Mouse (Mus musculus) CH12.LX (cell line): ENCODE results near the gene Zfp260. TPM values are rescaled to one million over a fixed set of nuclear protein-coding genes. Genes with fewer than 3 reads are reported as not detected.
"Not testable (repeated sequence)": the region's sequence is repeated elsewhere in the genome, so short reads cannot be mapped to it uniquely, and the experiment has no call there.

Experiments
- DNase-seq: peaks from one replicate; pipeline ENCODE4 v3.0.0-alpha.2; 2013; ENCODE audit errors: extremely low read depth
- H3K27ac ChIP-seq: 2 replicates; pipeline ENCODE4 v1.5.1; 2012; ENCODE audit warnings: low read depth, mild to moderate bottlenecking, control low read depth, moderate library complexity; ENCODE audit not compliant: insufficient read depth
- H3K27me3 ChIP-seq: replicated peaks from 2 replicates; pipeline ENCODE3; 2012; ENCODE audit warnings: inconsistent platforms
- H3K36me3 ChIP-seq, 2 experiments: replicated peaks in 1 of 2; 2 replicates each; pipeline versions ENCODE3 to v1.6.1; 2012; ENCODE audit warnings: inconsistent platforms in 1 of 2, low read length in 1 of 2, mild to moderate bottlenecking in 1 of 2, mixed read lengths in 1 of 2, moderate library complexity in 1 of 2; ENCODE audit not compliant: control insufficient read depth in 1 of 2, insufficient read depth in 1 of 2
- H3K4me1 ChIP-seq, 2 experiments: 2 replicates each; pipeline ENCODE4 v1.6.1; 2012; ENCODE audit warnings: inconsistent platforms in 1 of 2, moderate library complexity in 1 of 2; ENCODE audit not compliant: insufficient read depth in 2 of 2, control insufficient read depth in 1 of 2
- H3K4me2 ChIP-seq: 2 replicates; pipeline ENCODE4 v1.6.1; 2012; ENCODE audit warnings: low read depth, mild to moderate bottlenecking, control low read depth; ENCODE audit not compliant: poor library complexity, insufficient read depth, severe bottlenecking
- H3K4me3 ChIP-seq, 3 experiments: fragments of 150-350 bp in 1 of 3; sonication (generic) in 1 of 3; replicated peaks in 1 of 3; 2 replicates each; pipeline versions ENCODE3 to v1.5.1; 2011 to 2012; ENCODE audit warnings: low read depth in 2 of 3, low read length in 2 of 3, mild to moderate bottlenecking in 2 of 3, moderate library complexity in 2 of 3, control low read depth in 1 of 3, improper control_type of control experiment in 1 of 3, inconsistent platforms in 1 of 3, mixed read lengths in 1 of 3; ENCODE audit not compliant: poor library complexity in 1 of 3
- H3K79me2 ChIP-seq: replicated peaks from 2 replicates; pipeline ENCODE4 v1.6.1; 2012; ENCODE audit warnings: mild to moderate bottlenecking, moderate library complexity; ENCODE audit not compliant: control insufficient read depth, poor library complexity, insufficient read depth, severe bottlenecking; ENCODE audit errors: extremely low read depth
- H3K9ac ChIP-seq: 2 replicates; pipeline ENCODE4 v1.6.1; 2012; ENCODE audit warnings: low read depth, mild to moderate bottlenecking, control low read depth, moderate library complexity; ENCODE audit not compliant: insufficient read depth
- H3K9me3 ChIP-seq: replicated peaks from 2 replicates; pipeline ENCODE3; 2012; ENCODE audit warnings: low read length, inconsistent platforms, mixed read lengths
- ELF1 ChIP-seq: IDR thresholded peaks from 2 replicates; pipeline ENCODE4 v1.6.1; 2014; ENCODE audit warnings: low read depth, mild to moderate bottlenecking, inconsistent platforms, low read length, improper control_type of control experiment
- ETS1 ChIP-seq: conservative IDR thresholded peaks from 2 replicates; pipeline ENCODE4 v1.6.1; 2012; ENCODE audit warnings: low read depth, mild to moderate bottlenecking, inconsistent platforms, low read length, improper control_type of control experiment, moderate library complexity
- JUND ChIP-seq: conservative IDR thresholded peaks from 2 replicates; pipeline ENCODE4 v1.6.1; 2011; ENCODE audit warnings: low read depth, low read length, improper control_type of control experiment
- KAT2A ChIP-seq: IDR thresholded peaks from 2 replicates; pipeline ENCODE4 v1.6.1; 2012; ENCODE audit warnings: low read length, improper control_type of control experiment, inconsistent platforms; ENCODE audit not compliant: insufficient replicate concordance
- MEF2A ChIP-seq: IDR thresholded peaks from 2 replicates; pipeline ENCODE4 v1.6.1; 2014; ENCODE audit warnings: low read depth, mild to moderate bottlenecking, inconsistent platforms, low read length, improper control_type of control experiment, borderline replicate concordance
- MXI1 ChIP-seq: IDR thresholded peaks from 2 replicates; pipeline ENCODE4 v1.6.1; 2011; ENCODE audit warnings: mild to moderate bottlenecking, low read depth, low read length, improper control_type of control experiment
- NRF1 ChIP-seq: IDR thresholded peaks from 2 replicates; pipeline ENCODE4 v1.6.1; 2014; ENCODE audit warnings: low read depth, mild to moderate bottlenecking, inconsistent platforms, low read length, improper control_type of control experiment, moderate library complexity
- POLR2A ChIP-seq: IDR thresholded peaks from 2 replicates; pipeline ENCODE4 v1.6.1; 2011; ENCODE audit warnings: low read depth, mild to moderate bottlenecking, improper control_type of control experiment, low read length
- TBP ChIP-seq: conservative IDR thresholded peaks from 2 replicates; pipeline ENCODE4 v1.6.1; 2011; ENCODE audit warnings: low read depth, low read length, improper control_type of control experiment
- dilution Hi-C: fragments of 300-500 bp; cut with MboI; formaldehyde crosslinking; loops from 2 replicates; pipeline ENCODE4 v1.14.3; 2020; ENCODE audit warnings: low sequenced_read_pairs; ENCODE audit not compliant: extremely low pct_unique_long_range_greater_than_20kb, extremely low pct_ligation_motif_present
- in situ Hi-C: fragments of 300-500 bp; cut with MboI; formaldehyde crosslinking; loops from 3 replicates; pipeline ENCODE4 v1.14.3; 2019; ENCODE audit warnings: low sequenced_read_pairs, low pct_ligation_motif_present, low pct_unique_long_range_greater_than_20kb, mixed read lengths
- polyA plus RNA-seq: library from polyadenylated mRNA; unstranded; fragments of >175 nt; gene quantifications from 2 replicates; pipeline ENCODE4 v1.2.1, GENCODE M21; 2012; ENCODE audit warnings: low read depth; ENCODE audit not compliant: insufficient read length
- total RNA-seq, 2 experiments: library from RNA; depleted of rRNA; stranded (reverse); fragments of 300-350 nt in 1 of 2; fragments of >200 nt in 1 of 2; gene quantifications; 2 replicates each; pipeline ENCODE4 v1.2.3; 2012 to 2014

Gene Zfp260
- total and polyA plus RNA-seq, 3 experiments = 11.1 to 19.6 (median 11.5) TPM

GRCm38 (mm10) chr7:30099297-30099696 lies 4.7 kb downstream of the Zfp260 start:
- Histone ChIP-seq H3K79me2 (peaks cover 8% of the 10 kb centered on the region; the same call in 1 of the 2 replicates), H3K4me2 (peak overlapping the region; percentile 24; the same call in 1 of the 2 replicates), H3K9me3 (peaks cover 16% of the 10 kb centered on the region), H3K36me3 (peaks cover 24 to 51% of the 10 kb centered on the region in 2 experiments), H3K4me1 (peaks cover 7 to 29% of the 10 kb centered on the region in 2 experiments), H3K4me3 (peak overlapping the region; percentile 33 to 46 (median 40)), H3K27me3 (no peaks in the 10 kb centered on the region), H3K27ac (no peak overlapping the region), H3K9ac (no peak overlapping the region; the same call in 1 of the 2 replicates)
- TF ChIP-seq ELF1 = peak; percentile 70
- TF ChIP-seq NRF1 = peak; percentile 87
- peak; percentile 22; the same call in 1 of the 2 replicates for TF ChIP-seq POLR2A
- no peak for TF ChIP-seq MEF2A
- peak; percentile 72 for DNase-seq
- in situ Hi-C loops = no loop called here
- dilution Hi-C loops = no loop called here

DNA sequence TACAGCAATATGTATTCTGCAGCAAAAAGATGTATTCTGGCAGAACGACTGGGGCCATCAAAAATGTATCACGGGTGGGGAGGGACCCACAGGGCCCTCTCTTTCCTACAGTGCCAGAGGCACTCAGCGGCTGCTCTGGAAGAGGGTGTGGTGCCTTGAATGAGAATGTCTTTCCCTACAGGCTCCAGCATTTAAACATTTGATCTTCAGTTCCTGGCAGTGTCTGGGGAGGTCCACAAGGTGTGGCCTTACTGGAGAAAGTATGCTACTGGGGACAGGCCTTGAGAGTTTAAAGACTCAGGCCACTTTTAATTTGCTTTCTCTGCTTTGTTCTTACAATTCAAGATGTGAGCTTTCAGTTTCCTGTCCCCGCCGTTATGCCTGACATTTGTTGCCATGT lies 21.5 kb downstream of the Zfp260 start:
- peaks cover 15% of the 10 kb centered on the region for H3K9me3 ChIP-seq
- H3K4me3 ChIP-seq = no peak overlapping the region
- H3K79me2 ChIP-seq = no peaks in the 10 kb centered on the region
- in situ Hi-C loops (no loop called here), dilution Hi-C loops (no loop called here)
- H3K4me1 ChIP-seq = peaks cover 0 to 3% of the 10 kb centered on the region in 2 experiments; a peak in 1 of 4 replicates
- no peak for TF ChIP-seq KAT2A
- no peak for TF ChIP-seq ETS1
- no peak for TF ChIP-seq TBP
- TF ChIP-seq JUND = no peak
- no peak for TF ChIP-seq MXI1
- no peaks in the 10 kb centered on the region for H3K36me3 ChIP-seq
- H3K27ac ChIP-seq = no peak overlapping the region
- no peak overlapping the region for H3K9ac ChIP-seq
- no peak for DNase-seq
- no peaks in the 10 kb centered on the region for H3K27me3 ChIP-seq
- no peak overlapping the region for H3K4me2 ChIP-seq

DNA sequence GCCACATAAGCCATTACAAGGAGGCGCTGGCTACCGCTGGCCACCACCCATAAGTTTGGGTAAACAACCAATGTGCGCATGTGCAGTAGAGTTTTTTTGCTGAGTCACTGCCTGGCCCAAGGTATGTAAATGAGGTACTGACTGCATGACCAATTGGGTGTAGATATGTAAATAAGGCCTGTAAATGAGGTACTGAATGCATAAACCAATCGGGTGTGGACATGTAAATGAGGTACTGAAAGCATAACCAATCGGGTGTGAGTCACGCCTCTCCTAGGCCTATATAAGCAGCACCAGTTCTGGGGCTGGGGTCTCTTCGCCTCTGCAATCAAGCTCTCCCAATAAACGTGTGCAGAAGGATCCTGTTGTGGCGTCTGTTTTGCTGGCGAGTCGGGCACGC lies 23.4 kb downstream of the Zfp260 start:
- H3K4me1 ChIP-seq, H3K27ac ChIP-seq, H3K4me2 ChIP-seq, H3K9ac ChIP-seq, H3K36me3 ChIP-seq, H3K27me3 ChIP-seq, DNase-seq, H3K79me2 ChIP-seq, dilution Hi-C loops, H3K4me3 ChIP-seq, in situ Hi-C loops: not testable (repeated sequence)
- peaks cover 15% of the 10 kb centered on the region for H3K9me3 ChIP-seq
